Mouse (Mus musculus) heart, postnatal 0 days (tissue): ENCODE measurements around the gene Xrn2. TPM values are rescaled to one million over a fixed set of nuclear protein-coding genes. Genes with fewer than 3 reads are reported as not detected.
"Not testable (repeated sequence)": the region's sequence is repeated elsewhere in the genome, so short reads cannot be mapped to it uniquely, and the experiment has no call there.

Experiments
- ATAC-seq: fragments of 200-750 bp; cut with Nextera tagmentation; 2 replicates; pipeline ENCODE4 v1.8.0; 2017; ENCODE audit warnings: low read depth, moderate number of reproducible peaks, moderate library complexity; ENCODE audit not compliant: insufficient read depth
- DNase-seq: peaks from one replicate; pipeline ENCODE4 v3.0.0-alpha.2; 2016; ENCODE audit warnings: low spot score
- H3K27ac ChIP-seq: fragments of 300-500 bp; sonication (generic); 2 replicates; pipeline ENCODE4 v1.5.1; 2014; ENCODE audit warnings: low read depth, mild to moderate bottlenecking
- H3K27me3 ChIP-seq: fragments of 300-500 bp; sonication (generic); 2 replicates; pipeline ENCODE4 v1.6.1; 2014; ENCODE audit warnings: low read length, mixed read lengths; ENCODE audit not compliant: control insufficient read depth, insufficient read depth
- H3K36me3 ChIP-seq: fragments of 300-500 bp; sonication (generic); replicated peaks from 2 replicates; pipeline ENCODE4 v1.6.1; 2014; ENCODE audit warnings: low read length, mixed read lengths; ENCODE audit not compliant: control insufficient read depth, insufficient read depth
- H3K4me1 ChIP-seq: fragments of 300-500 bp; sonication (generic); 2 replicates; pipeline ENCODE4 v1.6.1; 2014; ENCODE audit warnings: antibody characterized with exemption; ENCODE audit not compliant: control insufficient read depth, insufficient read depth
- H3K4me2 ChIP-seq: fragments of 300-500 bp; sonication (generic); 2 replicates; pipeline ENCODE4 v1.6.1; 2014; ENCODE audit warnings: low read depth, mild to moderate bottlenecking, low read length, moderate library complexity
- H3K4me3 ChIP-seq: fragments of 300-500 bp; sonication (generic); 2 replicates; pipeline ENCODE4 v1.5.1; 2014; ENCODE audit warnings: low read depth, low read length
- H3K9ac ChIP-seq: fragments of 300-500 bp; sonication (generic); replicated peaks from 2 replicates; pipeline ENCODE4 v1.6.1; 2014; ENCODE audit warnings: low read depth, low read length, mixed read lengths
- H3K9me3 ChIP-seq: fragments of 300-500 bp; sonication (generic); replicated peaks from 2 replicates; pipeline ENCODE4 v1.6.1; 2016; ENCODE audit warnings: low read length; ENCODE audit not compliant: control insufficient read depth
- CTCF ChIP-seq: IDR thresholded peaks from 2 replicates; pipeline ENCODE4 v1.5.1; 2016; ENCODE audit warnings: antibody characterized with exemption, control low read depth, low read depth
- EP300 ChIP-seq: IDR thresholded peaks from 2 replicates; pipeline ENCODE4 v1.6.1; 2016; ENCODE audit warnings: antibody characterized with exemption, low read depth
- WGBS: fragments of 180-500 bp; shearing (Covaris S2); extraction: QIAGEN DNeasy Blood & Tissue Kit; methylation state at CpG from one replicate; pipeline ENCODE4 v1.1.7; 2014; 5-methylcytosine and 5-hydroxymethylcytosine counted together
- polyA plus RNA-seq: library from polyadenylated mRNA; unstranded; fragments of >200 nt; fragmentation: Nextera tagmentation; extraction: Ambion mirVana; gene quantifications from 2 replicates; pipeline ENCODE4 v1.2.1, GENCODE M21; 2015
- total RNA-seq: library from RNA; depleted of rRNA; stranded (reverse); fragments of >200 nt; gene quantifications from 2 replicates; pipeline ENCODE4 v1.2.3, GENCODE M21; 2014; ENCODE audit warnings: low replicate concordance

The Xrn2 gene
- total and polyA plus RNA-seq, 2 experiments from 2014 or later: 26.5 to 32.8 TPM

GRCm38 (mm10) chr2:147011474-147012140 is 1.2 kb upstream of the Xrn2 start:
- no peak for TF ChIP-seq EP300
- DNase-seq (peak; percentile 13), ATAC-seq (no peak)
- H3K36me3 ChIP-seq: no peaks in the 10 kb centered on the region
- H3K4me3 ChIP-seq: peak overlapping the region; percentile 85
- peak overlapping the region; percentile 72 for H3K4me2 ChIP-seq
- H3K9me3 ChIP-seq: no peaks in the 10 kb centered on the region
- peak overlapping the region; percentile 87 for H3K9ac ChIP-seq
- H3K27me3 ChIP-seq: no peaks in the 10 kb centered on the region
- 63% methylated on average over 3 of the region's 3 CpGs for WGBS
- H3K27ac ChIP-seq: peak overlapping the region; percentile 95
- no peaks in the 10 kb centered on the region for H3K4me1 ChIP-seq

GRCm38 (mm10) chr2:147012141-147012622 is 614 bp upstream of the Xrn2 start:
- TF ChIP-seq CTCF: no peak
- no peak for TF ChIP-seq EP300
- no peaks in the 10 kb centered on the region for H3K9me3 ChIP-seq
- H3K27ac ChIP-seq: peak overlapping the region; percentile 95
- H3K4me1 ChIP-seq: no peaks in the 10 kb centered on the region
- DNase-seq: peak; percentile 6
- H3K36me3 ChIP-seq: no peaks in the 10 kb centered on the region
- 42% methylated on average over 7 of the region's 7 CpGs for WGBS
- H3K4me3 ChIP-seq: peak overlapping the region; percentile 85
- ATAC-seq: no peak
- H3K27me3 ChIP-seq: no peaks in the 10 kb centered on the region
- H3K9ac ChIP-seq: peak overlapping the region; percentile 87
- peak overlapping the region; percentile 72 for H3K4me2 ChIP-seq

- peak; percentile 80 for DNase-seq
- Histone ChIP-seq H3K9me3 (no peaks in the 10 kb centered on the region), H3K36me3 (no peaks in the 10 kb centered on the region), H3K4me1 (no peaks in the 10 kb centered on the region), H3K4me2 (peak overlapping the region; percentile 72), H3K27ac (peak overlapping the region; percentile 95), H3K4me3 (peak overlapping the region; percentile 85), H3K9ac (peak overlapping the region; percentile 87), H3K27me3 (no peaks in the 10 kb centered on the region)
- no peak for TF ChIP-seq EP300
- no peak for TF ChIP-seq CTCF
- peak; percentile 90 for ATAC-seq
- under 1% methylated on average over 50 of the region's 59 CpGs for WGBS
These were observed 586 bp downstream of the Xrn2 start for GRCm38 (mm10) chr2:147013194-147013969.

DNA sequence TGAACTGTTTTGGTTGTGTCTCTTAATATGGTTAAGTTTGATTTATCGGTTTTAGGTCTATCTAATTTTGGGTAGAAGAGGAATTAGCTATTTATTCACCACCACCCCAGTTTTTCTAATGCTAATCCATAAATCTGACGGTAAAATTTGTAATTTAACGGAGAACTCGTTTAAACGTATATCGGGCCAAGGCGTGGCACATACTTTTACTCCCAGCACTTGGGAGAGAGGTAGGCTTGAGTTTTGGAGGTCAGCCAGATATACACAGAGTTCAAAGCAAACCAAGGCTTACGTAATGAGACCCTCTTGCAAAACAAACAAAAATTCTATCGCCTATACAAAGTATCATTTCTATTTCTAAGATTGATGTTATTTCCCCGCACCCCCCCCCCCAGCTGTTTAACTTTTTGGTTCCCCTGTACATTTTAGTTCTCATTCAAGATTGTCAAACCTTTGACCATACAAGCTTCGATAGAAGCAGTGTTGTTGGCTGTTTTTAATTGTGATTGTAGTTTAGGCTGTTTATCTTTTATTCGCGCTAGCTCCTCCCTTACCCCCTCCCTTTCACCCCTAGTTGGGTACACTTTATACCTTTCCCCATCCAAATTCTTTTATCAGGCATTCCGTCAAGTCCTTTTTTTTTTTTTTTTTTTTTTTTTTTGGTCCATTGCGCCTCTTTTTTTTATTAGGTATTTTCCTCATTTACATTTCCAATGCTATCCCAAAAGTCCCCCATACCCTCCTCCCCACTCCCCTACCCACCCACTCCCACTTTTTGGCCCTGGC is 1.5 kb downstream of the Xrn2 start:
- Histone ChIP-seq H3K27me3 (no peaks in the 10 kb centered on the region), H3K9ac (peak overlapping the region; percentile 87), H3K36me3 (no peaks in the 10 kb centered on the region), H3K4me3 (peak overlapping the region; percentile 85), H3K4me1 (no peaks in the 10 kb centered on the region), H3K9me3 (no peaks in the 10 kb centered on the region), H3K27ac (peak overlapping the region; percentile 95), H3K4me2 (peak overlapping the region; percentile 72)
- DNase-seq: peak; percentile 18
- TF ChIP-seq EP300 (peak; percentile 18; the same call in 1 of the 2 replicates), CTCF (no peak)
- 22% methylated on average over 15 of the region's 15 CpGs for WGBS
- no peak for ATAC-seq

- DNase-seq, H3K4me1 ChIP-seq, H3K27ac ChIP-seq, ATAC-seq, H3K27me3 ChIP-seq, H3K4me3 ChIP-seq, H3K4me2 ChIP-seq, H3K9ac ChIP-seq, H3K9me3 ChIP-seq: not testable (repeated sequence)
- H3K36me3 ChIP-seq: peaks cover 12% of the 10 kb centered on the region; the same call in 1 of the 2 replicates
- 88% methylated on average over 1 of the region's 1 CpGs for WGBS
These were observed 9.2 kb downstream of the Xrn2 start for GRCm38 (mm10) chr2:147022041-147022440.
